Mouse (Mus musculus) lung, postnatal 4 days (tissue): ENCODE measurements around the gene Clic5.
A peak's percentile ranks its signal among the peaks of the same experiment; 100 is the strongest.

Experiments used
- DNase-seq, 2 experiments: peaks; one replicate each; pipeline ENCODE4 v3.0.0; 2021

The Clic5 gene

DNA sequence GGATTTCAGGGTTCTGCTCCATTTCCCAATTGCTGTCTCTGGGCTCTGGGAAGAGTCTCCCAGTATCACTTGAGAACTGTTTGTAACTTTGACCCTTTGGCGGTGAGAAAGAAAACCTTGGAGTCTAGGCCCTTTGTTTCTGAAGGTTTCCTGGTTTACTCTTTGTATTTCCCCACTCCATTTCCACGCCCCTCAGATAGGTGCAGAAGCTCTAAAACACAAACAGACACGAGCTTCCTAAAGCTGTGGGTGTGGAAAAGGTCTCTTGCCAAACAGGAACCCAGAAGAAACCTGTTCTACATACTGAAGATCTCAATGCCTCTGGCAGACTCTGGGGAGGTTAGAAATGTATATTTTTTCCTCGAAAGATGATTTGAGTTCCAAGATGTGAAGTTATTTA, 10.8 kb downstream of the Clic5 start:
- DNase-seq: no peak

DNA sequence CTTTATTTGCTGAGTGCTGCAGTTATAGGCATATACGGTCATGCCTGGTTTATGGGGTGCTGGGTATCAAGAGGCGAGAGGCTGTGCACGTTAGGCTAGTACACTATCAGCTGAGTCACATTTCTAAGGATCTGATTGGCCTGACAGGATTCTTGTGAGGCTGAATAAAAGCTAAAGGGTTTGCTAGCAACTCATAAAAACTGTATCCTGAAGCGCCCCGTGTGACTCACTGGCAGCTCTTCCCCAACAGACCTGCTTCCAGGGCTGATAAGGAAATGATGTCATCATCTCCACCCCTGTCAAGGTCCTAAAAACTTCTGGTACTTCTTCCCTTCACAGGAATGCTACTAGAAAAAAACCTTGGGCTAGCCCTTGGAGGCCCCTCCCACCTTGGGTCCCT, 14.6 kb downstream of the Clic5 start:
- DNase-seq: peak in 1 of 2 experiments; percentile 23

DNA sequence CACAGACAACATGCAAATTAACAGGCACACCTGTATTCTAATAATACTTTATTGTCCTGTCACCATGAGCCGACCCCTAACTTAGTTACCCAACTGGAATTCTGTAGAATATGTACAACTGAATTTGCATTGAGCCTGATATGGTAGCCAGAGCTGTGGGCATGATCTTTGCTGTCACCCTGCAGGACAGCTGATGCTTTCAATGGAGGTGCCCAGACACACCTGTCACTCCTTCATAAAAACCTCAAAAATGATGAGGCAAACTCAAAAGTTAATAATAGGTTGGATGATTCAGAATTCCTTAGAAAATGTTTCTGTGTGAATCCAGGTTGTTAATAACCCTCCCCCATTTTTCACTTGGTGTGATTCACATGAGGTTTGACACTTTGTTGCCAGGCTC, 16.4 kb downstream of the Clic5 start:
- DNase-seq: no peak

DNA sequence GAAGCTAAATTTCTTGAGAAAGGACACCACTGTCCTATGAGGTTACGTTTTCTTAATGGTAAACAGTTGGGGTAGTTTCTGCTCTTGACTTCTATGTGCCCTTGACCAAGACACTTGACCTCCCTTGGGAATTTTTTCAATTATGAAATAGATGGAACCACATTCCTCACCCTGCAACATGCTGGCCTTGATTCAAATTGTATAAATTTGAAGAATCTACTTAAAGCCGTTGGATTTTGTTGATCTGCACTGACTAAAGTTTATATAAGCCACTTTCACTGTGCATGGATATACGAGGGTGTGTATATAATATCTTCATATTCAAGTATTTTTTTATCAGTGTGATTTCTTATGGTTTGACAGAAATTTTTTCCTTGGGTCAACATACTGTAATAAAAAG, 17.2 kb downstream of the Clic5 start:
- DNase-seq: no peak

DNA sequence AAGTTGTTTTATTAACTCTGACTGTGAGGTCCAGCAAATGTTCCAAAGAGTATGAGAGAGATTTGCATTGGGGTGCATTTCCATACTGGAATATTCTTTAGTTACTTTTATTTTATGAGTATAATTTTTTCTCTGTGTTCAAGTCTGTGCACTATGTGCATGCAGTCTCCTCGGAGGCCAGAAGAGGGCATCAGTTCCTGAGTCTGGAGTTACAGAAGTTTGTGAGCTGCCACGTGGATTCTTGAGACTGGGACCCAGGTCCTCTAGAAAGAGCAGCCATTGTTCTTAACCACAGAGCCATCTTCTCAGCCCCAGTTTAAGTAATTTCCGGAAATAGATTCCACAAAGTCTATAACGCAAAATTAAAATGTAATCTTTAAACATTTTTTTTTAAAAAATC, 20.5 kb downstream of the Clic5 start:
- no peak for DNase-seq

DNA sequence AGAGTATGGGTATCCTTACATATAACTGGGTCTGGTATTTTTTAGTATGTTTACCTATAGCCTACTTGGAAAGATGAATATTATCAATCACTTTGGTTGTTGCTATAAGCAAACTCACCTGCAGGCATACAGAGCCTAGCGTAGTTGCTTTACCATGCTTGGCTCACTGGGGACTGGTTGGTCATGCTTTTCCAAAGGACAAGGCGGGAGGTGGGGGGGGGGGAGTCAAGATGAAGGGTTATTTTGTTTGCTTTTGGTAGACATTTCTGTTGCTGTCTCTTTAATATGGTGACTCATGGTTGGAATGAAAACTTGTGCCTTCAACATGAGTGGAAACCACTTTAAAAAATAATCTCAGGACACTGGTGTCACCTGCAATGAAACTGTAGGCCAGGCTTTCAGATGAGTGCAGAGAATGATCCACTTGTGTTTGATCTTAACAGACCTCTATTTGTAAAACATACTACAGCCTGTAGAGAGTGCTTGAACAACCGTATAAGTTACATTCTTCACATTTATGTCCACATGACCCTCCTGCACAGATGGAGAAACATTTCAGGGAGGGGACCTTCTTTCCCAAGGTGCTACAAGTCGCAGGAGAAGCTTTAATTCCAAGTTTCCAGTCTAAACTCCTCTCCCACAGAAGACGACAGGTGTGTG, 24.7 kb downstream of the Clic5 start:
- no peak for DNase-seq

DNA sequence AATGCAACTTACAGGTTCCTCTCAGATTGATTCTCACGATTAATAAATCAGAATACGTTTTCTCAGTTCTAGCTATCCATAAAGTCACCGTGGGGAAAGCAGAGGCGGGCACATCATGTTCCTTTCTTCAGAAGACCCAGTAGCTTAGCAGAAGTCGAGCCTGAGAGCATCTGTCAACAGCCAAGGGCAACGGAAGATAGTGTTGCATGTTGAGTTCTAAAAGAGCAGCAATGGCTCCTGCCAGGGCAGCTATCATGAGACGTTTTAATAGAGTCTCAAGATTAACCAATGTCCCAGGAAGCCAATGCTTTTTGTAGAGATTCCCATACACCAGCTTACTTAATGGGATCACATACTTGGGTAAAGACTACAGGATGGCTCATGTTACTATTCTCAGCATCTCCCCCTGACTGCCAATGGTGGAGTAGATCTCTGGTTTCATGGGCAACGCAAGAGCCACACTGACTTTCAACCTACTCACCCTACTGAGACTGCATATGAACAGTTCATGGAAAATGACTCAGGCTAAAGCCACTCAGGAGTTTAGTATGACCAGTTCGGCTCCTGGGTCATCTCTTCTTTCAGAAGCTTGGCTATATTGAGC, 26.9 kb downstream of the Clic5 start:
- DNase-seq: no peak

DNA sequence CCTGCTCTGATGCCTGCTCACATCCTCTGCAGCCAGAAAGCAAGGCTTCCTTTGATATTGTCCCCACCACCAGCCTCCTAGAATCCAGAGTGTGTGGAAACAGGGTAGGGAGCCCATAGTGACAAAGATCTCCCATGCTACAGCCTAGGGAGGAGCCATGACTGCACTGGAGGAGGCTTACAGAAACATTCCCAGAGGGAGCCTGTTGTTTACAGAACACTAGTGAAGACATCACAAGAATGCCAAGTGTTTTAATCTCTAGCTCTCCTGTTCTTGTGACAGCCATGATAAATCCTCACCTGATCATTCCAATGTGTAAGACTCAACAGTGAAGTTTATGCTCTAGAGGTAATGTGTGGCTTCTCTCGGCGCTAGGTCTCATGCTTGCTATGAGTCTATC, 28.8 kb downstream of the Clic5 start:
- DNase-seq: no peak

DNA sequence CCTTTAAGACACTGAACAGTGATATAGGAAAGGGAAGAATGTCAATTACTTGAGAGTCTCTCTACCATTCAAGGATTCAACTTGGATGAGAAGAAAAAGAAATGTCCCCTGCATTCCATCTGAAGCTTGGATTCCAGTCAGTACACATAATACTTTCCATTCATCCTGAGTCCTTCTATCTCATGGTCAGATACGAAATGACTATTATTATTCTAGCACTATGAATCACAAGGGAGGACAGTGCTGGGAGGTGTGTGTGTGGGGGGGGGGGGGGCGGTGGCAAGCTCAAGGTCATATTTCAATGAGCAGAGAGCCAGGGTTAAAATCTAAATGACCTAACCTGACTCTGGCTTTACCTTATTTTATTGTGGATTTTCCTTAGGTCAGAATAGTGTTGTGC, 31.6 kb downstream of the Clic5 start:
- DNase-seq: no peak

DNA sequence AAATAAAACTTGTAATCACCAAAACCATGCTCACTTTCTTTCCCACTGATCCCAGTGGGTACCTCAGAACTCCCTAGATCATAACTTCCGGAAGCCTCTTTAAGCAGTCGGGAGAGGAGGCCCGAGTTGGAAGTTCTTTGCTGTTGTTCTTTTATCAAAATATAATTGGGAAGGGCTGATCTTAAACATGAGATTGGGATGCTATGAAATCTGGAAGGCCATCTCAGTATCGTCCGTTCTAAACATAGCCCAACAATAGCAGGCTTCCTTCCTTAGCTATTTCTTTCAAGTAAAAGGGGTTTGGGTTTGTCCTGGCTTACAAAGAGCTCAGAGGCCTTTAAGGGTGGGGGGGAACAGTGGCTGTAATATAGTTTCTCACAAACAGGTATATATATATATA, 40.0 kb downstream of the Clic5 start:
- DNase-seq: no peak

DNA sequence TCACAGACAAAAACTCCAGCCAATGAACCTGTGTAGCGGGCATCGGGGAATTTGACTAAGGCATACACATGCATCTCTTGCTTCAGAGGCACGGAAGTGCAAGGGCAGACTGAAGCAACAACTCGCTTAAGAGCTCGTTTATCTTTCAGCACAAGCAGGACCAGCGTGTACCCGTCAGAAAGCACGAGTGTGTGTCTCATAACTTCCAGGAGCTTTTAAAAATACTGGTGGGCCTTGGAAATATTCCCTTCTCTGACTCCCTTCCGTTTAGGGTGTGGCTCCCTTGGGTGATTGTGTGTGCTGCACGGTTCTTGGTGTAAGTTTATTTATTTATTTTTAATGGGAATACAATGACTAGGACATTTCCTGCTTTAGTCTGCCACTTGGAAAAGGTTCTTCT, 41.7 kb downstream of the Clic5 start:
- peak; percentile 42 to 54 for DNase-seq

DNA sequence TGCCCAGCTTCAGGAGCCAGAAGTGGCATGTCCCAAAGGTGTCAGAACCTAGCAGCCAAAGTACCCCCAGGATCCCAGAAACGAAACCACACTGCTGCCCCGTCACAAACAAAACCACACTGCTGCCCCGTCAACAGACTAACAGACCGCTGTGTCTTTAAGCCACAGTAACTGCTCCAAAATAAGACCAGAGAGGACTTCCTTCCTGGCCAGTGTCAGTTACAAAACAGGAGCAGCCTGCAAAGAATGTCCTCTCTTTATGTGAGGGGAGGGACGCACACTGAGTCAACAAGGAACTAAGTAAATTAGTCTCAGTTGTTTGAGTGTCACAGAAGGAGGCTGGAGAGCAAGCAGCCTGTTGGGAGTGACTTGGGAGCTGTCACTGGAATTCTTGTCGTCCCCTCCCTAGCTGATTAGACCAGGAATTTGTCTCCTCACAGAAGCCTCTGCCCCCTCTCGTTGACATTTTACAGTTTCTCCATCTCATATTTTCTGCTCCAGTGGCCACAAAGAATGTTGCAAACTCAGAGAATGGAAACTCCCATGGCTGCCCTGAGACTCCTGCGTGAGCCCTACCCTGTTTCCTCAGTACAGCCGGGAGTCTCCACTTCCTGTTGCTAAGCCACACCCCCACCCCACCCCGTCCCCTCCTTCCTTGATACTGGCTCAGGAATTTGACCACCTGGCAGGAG, 50.8 kb downstream of the Clic5 start:
- DNase-seq: peak; percentile 69 to 78

DNA sequence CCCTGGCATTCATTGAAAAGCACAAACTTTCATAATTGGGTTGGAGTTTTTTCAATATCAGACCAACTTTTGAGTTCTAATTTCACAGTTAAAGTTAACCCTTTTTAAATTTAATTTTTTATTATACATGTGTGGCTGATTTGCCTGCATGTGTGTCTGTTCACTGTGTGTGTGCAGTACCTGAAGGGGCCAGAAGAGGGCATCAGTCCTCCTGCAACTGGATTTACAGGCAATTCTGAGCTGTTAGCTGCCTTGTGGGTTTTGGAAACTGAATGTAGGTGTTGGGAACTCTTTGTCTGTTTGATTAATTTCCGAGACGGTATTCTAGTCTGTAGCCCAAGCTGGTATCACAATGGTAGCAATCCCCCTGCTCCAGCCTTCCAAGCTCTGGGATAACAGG, 52.4 kb downstream of the Clic5 start:
- DNase-seq: no peak

DNA sequence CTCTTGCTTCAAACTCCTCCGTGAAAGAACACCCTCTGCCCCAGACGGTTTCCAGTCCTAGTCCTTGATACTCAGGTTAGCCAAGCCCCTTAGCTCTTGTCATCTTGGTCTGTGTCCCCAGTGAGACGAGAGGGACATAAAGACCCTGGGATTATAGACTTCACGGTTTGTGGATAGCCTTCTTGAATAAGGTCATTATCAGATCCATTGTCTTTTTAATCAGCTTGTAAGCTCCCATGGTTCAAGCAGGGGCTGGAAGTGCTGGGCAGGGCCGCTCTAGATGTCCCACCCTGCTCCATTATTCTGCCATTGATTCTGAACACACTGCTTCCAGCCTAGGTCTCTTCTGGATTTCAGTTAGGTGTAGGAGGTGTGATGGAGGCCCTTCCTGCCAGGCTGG, 55.7 kb downstream of the Clic5 start:
- DNase-seq: no peak

DNA sequence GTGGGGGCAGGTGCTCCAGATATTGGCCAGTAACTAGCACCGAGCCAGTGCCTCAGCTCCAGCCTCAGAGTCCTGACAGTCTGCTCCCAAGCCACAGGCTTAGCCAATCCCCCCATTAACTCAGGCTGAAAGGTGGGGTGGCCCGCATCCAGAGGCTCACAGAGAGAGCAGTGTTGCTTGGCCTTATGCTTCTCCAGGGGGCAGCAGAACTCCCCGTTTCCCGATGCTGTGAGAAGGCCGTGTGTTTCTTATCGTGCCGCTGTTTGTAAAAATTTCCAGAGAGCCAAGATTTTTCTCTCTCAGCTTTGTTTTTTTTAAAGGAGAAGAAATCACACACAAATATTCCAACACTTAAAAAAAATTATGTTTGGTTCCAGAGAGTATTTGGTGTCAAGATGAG, 56.2 kb downstream of the Clic5 start:
- DNase-seq: no peak

DNA sequence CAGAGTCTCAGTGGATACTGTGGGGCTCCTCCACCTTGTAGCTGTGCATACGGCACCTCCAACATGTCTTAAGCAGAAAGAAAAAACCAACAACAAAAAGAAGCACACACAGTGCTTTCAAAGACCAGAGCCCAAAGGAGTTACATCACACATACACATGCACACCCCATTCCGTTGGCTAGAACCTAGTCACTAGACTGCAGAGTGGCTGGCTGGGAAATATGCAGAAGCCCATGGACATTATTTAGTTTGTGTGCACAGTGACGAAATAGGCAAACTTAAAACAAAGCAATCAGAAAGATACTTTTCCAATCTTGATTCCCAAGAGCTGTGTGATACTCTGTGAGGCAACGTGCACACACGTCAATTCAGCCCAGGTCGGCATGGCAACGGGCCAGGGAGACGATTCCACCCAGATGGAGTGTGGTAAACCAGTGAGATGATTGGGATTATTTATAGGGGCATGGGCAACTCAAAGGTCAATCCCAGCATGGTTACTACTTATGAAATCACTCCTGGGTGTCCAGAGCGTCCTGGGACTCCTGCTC, 57.8 kb downstream of the Clic5 start:
- DNase-seq: no peak

DNA sequence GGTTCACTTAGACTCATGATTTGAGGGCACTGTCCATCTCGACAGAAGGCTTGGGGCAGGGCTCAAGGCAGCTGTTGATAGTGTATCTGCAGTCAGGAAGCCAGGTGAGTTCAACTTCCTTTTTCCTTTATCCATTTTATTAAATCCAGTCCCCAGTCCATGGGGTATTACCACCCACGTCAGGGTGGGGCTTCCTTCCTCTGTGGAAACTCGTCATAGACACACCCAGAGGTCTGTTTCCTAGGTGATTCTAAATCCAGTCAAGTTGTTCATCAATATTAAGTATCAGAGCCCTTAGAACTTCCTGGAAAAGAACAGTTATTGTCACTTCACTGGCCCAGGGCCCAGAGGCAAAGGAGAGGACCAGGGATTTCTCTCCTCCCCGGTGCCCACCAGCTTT, 61.2 kb downstream of the Clic5 start:
- DNase-seq: no peak

DNA sequence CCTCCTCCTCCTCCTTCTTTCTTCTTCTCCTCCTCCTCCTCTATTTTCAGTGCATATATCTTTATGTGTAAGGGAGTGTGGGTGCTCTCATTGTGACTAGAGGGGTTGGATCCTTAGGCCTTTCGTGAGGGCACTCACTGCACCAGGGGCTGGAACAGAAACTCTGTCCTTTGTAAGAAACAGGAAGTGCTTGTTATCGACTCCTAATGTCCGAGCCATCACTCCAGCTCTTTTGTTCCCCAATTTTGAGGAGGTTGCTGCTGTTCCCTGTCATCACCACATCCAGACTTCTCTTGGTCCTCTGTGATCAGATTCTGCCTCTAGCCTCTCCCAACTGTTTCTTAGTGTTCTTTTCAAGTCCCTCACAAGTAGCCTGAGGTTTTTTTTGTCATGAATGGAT, 64.3 kb downstream of the Clic5 start:
- DNase-seq: no peak

DNA sequence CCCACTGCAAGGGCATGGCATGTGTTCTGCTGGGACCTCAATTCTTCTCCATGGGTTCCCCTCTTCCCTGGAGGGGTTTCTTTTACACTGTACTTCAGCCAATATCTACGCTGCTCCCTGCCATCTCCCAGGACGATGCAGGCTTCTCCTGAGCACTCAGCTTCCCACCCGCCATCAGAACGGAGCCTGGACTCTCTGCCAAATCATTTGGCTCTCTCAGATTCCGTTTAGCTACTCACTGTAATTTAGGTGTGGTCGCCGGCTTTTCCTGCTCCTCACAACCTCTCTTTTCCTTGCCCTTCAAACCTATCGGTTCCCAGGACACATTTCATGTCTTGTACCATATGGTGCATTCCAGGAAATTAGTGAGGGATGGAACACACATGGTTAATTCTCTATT, 66.3 kb downstream of the Clic5 start:
- no peak for DNase-seq

DNA sequence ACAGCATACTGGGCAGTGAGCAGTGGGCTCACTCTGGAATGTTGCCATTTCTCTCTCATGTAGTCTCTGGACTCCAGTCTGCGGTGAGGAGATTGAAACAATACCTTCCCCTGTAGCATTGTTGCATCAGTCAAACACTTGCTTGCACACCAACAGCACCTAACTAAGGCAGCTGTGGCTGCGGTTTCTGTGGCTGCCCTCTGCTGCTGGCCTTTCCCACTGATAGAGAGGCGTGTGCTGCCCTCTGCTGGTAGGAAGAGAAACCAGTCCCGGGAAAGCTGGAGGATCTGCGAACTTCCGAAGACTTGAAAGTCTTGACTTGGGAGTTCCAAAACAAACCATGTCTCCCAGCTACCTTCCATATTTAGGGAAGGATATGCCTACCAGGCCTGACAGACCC, 68.2 kb downstream of the Clic5 start:
- peak; percentile 81 to 86 for DNase-seq

DNA sequence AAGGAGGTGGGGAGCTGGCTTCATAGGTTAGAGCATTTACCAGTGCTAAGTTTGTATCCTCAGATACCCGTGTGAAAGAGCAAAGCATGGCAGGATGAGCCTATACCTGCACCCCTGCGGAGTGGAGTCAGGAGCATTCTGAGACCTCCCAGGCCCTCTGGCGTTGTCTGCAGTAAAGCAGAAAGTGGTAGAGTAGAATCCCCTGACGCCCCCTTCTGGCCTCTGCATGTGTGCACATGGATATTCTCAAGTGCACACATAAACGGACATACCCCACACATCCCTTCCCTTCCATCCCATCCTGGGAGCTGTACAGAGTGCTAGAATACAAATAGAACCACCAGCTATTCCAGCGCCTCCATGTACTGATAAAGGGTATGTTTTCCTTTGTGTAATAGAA, 70.9 kb downstream of the Clic5 start:
- DNase-seq: no peak

DNA sequence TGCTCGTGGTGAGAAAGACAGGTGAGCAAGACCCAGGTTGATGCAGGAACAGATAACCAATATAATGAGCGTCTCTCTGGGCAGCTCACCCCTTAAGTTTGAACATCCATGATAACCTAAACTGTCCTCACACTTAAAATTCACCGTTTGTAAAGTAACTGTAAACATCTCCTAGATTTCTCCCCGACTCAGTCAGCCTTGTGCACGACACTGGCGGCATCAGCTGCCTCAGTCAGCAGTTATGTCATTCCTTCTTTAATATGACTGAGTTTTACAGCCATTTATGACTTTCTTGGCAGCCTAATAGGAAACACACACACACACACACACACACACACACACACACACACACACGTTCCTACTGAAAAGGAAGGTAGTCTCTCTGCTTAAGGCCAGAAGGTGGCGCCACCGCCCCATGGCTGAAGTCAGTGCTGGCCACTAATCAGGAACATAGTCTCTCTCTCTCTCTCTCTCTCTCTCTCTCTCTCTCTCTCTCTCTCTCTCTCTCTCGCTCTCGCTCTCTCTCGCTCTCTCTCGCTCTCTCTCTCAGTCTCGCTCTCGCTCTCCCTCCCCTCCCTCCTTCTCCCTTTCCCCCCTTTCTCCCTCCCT, 73.3 kb downstream of the Clic5 start:
- DNase-seq: peak; percentile 75 to 78

DNA sequence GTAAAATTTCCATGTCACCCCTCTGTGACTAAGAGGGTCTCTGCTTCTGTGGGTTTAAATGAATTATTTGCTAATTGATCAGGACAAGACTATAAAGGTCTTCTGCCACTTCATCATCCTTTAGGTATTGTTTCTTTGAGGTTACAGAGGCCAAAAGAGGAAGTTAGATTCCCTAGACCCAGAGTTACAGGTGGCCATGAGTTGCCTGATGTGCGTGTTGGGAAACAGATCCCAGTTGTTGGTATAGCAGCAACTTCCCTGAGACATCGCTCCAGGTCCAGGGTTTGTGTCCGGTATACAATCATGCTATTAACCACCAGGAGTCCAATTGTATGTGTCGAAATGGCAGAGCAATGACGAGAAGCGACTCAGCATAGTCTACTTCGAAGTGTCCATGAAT, 81.7 kb downstream of the Clic5 start:
- DNase-seq: no peak

DNA sequence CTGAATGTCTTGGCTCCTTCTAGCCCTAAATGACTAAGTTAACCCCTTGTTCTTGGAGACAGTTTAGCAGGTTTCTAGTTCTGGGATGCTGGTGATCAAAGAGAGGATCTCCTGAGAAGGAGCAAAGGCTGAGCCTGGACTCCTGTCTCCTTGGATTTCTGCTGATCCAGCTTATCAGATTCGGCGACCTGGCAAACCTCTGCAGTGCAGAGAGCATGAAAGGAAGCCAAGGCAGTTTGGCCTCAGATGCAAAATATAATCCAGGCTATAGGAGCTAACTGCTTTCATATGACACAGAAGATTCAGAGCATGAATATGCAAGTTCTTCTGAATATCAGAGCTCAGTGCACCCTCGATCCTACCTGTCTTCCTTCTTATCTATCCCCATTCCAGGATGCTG, 83.0 kb downstream of the Clic5 start:
- no peak for DNase-seq
